Mouse (Mus musculus) megakaryocyte, embryonic 14.5 days (primary cell): ENCODE results near the gene Myf6. TPM values are rescaled to one million over a fixed set of nuclear protein-coding genes. Genes with fewer than 3 reads are reported as not detected.
A peak's percentile ranks its signal among the peaks of the same experiment; 100 is the strongest.

Experiments used
- H3K27me3 ChIP-seq: replicated peaks from 2 replicates; pipeline ENCODE3; 2012; ENCODE audit warnings: inconsistent platforms
- H3K36me3 ChIP-seq: replicated peaks from 2 replicates; pipeline ENCODE3; 2012; ENCODE audit warnings: low read length, inconsistent platforms, mixed read lengths
- H3K4me1 ChIP-seq: 2 replicates; pipeline ENCODE4 v1.6.1; 2012; ENCODE audit warnings: inconsistent platforms
- H3K4me3 ChIP-seq: replicated peaks from 2 replicates; pipeline ENCODE3; 2012; ENCODE audit warnings: moderate library complexity, mild to moderate bottlenecking, inconsistent platforms
- H3K9me3 ChIP-seq: 2 replicates; pipeline ENCODE4 v1.6.1; 2012; ENCODE audit warnings: inconsistent platforms
- FLI1 ChIP-seq: IDR thresholded peaks from 2 replicates; pipeline ENCODE4 v1.6.1; 2012; ENCODE audit warnings: low read length, inconsistent platforms, mixed read lengths
- GATA1 ChIP-seq: IDR thresholded peaks from 3 replicates; pipeline ENCODE4 v1.6.1; 2012; ENCODE audit warnings: mixed read lengths, low read length, inconsistent platforms, borderline replicate concordance
- polyA plus RNA-seq: library from polyadenylated mRNA; stranded (reverse); fragments of >175 nt; gene quantifications from 2 replicates; pipeline ENCODE4 v1.2.3, GENCODE M21; 2012; ENCODE audit warnings: low replicate concordance; ENCODE audit not compliant: insufficient read depth

Gene Myf6
- polyA plus RNA-seq, result not detected in 2 replicates

DNA sequence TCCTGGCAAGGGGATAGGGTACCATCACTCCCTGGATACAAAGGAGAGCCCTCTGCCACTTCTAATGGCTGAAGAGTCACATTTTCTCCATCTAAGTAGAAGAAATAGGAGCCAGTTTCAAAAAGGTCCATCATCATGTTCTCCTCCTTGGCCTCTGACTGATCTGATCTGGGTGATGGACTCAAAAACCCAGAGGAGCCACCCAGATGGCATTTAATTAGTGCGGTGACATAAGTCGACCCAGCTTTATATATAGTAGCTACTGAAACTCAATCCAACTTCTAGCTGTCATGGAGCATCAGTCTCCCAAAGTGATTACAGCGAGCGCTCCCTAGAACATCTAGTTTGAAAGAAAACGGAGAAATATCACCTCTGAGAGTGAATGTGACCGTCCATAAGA is at the start of gene Myf6:
Myf6 (minus strand) TSS at position 170 of the 400 bp plus-strand sequence.
- H3K4me3 ChIP-seq, result no peak within 1 kb of the TSS
- H3K9me3 ChIP-seq, result peaks cover 12% of the 10 kb centered on the region
- no peaks in the 10 kb centered on the region for H3K4me1 ChIP-seq
- H3K27me3 ChIP-seq, result no peaks in the 10 kb centered on the region
- H3K36me3 ChIP-seq, result no peaks in the 10 kb centered on the region
- TF ChIP-seq GATA1 (no peak), FLI1 (no peak)

GRCm38 (mm10) chr10:107543026-107543425 is 48.5 kb upstream of the Myf6 start:
- no peaks in the 10 kb centered on the region for H3K36me3 ChIP-seq
- H3K9me3 ChIP-seq, result peaks cover 8% of the 10 kb centered on the region; the same call in 1 of the 2 replicates
- no peaks in the 10 kb centered on the region for H3K4me1 ChIP-seq
- no peak overlapping the region for H3K4me3 ChIP-seq
- no peaks in the 10 kb centered on the region for H3K27me3 ChIP-seq
- no peak for TF ChIP-seq FLI1
- TF ChIP-seq GATA1, result no peak

DNA sequence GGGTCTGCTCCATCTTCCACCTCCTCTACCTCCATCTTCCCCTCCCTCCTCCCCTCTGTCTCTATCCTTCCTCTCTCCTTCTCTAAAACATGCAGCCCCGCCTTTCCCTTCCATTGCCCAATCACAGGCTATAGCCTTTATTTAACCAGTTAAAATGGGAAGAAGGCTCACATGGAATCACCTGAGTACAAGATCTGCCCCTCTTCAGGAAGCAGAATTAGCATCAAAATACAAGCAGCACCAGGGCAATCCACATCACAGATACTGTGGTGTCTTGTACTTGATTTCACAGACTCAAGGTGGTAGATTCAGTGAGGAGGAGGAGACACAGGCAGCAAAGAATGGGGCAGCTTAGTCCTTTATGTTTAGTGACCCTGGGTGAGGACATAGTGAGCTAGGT is 34.2 kb upstream of the Myf6 start:
- Histone ChIP-seq H3K27me3 (no peaks in the 10 kb centered on the region), H3K36me3 (no peaks in the 10 kb centered on the region), H3K4me1 (no peaks in the 10 kb centered on the region), H3K9me3 (peaks cover 28% of the 10 kb centered on the region), H3K4me3 (peak overlapping the region; percentile 57)
- TF ChIP-seq FLI1 (no peak), GATA1 (no peak)

- Histone ChIP-seq H3K4me1 (no peaks in the 10 kb centered on the region), H3K4me3 (no peak overlapping the region)
- TF ChIP-seq GATA1 (no peak), FLI1 (no peak)
Observed at GRCm38 (mm10) chr10:107519216-107519615, 24.7 kb upstream of the Myf6 start.

DNA sequence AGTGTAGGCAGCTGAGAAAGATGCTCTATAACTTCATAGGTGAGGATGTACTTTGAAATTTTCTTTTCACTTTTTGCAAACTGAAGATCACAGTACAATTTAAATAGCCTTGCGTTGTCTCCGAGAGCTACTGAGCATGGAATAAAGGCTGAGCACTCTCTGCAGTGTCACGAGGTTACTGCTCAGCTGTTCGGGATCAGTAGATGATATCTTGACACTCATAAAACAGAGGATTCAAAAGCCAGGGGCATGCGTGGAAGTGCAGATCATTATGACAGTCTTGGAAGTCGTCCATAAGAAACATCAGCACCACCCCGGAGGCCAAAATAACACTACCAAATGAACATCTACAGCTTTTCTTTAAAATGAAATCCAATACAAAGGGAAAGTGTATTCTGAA is 22.1 kb upstream of the Myf6 start:
- TF ChIP-seq FLI1, result no peak
- no peak for TF ChIP-seq GATA1
- Histone ChIP-seq H3K4me1 (no peaks in the 10 kb centered on the region), H3K4me3 (no peak overlapping the region), H3K9me3 (peaks cover 6% of the 10 kb centered on the region; the same call in 1 of the 2 replicates), H3K36me3 (no peaks in the 10 kb centered on the region), H3K27me3 (no peaks in the 10 kb centered on the region)

More at GRCm38 (mm10) chr10:107519216-107519615, 24.7 kb upstream of the Myf6 start:
- Histone ChIP-seq H3K36me3 (no peaks in the 10 kb centered on the region), H3K27me3 (no peaks in the 10 kb centered on the region), H3K9me3 (peaks cover 12% of the 10 kb centered on the region; the same call in 1 of the 2 replicates)

GRCm38 (mm10) chr10:107514735-107515134 is 20.2 kb upstream of the Myf6 start:
- no peaks in the 10 kb centered on the region for H3K4me1 ChIP-seq
- TF ChIP-seq GATA1, result no peak
- H3K9me3 ChIP-seq, result peaks cover 5% of the 10 kb centered on the region; the same call in 1 of the 2 replicates
- no peak overlapping the region for H3K4me3 ChIP-seq
- H3K36me3 ChIP-seq, result no peaks in the 10 kb centered on the region
- H3K27me3 ChIP-seq, result no peaks in the 10 kb centered on the region

- Histone ChIP-seq H3K9me3 (peaks cover 7% of the 10 kb centered on the region; the same call in 1 of the 2 replicates), H3K4me1 (no peaks in the 10 kb centered on the region), H3K4me3 (no peak overlapping the region), H3K27me3 (no peaks in the 10 kb centered on the region), H3K36me3 (no peaks in the 10 kb centered on the region)
- TF ChIP-seq GATA1, result no peak
- TF ChIP-seq FLI1, result no peak
Observed at GRCm38 (mm10) chr10:107506397-107506796, 11.9 kb upstream of the Myf6 start.

DNA sequence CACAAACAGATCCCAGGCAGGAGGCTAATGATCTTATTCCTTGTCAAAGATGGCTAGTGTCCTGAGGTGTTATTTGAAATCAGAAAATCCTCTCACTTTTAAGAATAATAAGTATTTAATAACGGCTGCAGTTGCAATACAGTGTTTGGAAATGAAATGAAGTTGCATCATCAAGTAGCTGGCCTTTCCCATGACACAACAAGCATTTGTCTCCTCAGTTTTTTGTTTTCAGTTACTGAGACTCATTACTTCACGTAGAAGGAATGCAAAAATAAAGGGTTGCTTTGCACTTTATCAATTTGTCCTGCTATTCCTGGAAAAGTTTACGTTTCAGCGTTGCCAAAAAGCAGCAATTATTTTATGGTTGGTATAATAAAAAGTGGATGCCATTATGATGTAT is 8.9 kb upstream of the Myf6 start:
- Histone ChIP-seq H3K9me3 (peaks cover 7% of the 10 kb centered on the region; the same call in 1 of the 2 replicates), H3K27me3 (no peaks in the 10 kb centered on the region), H3K4me1 (no peaks in the 10 kb centered on the region), H3K36me3 (no peaks in the 10 kb centered on the region), H3K4me3 (no peak overlapping the region)
- no peak for TF ChIP-seq GATA1
- no peak for TF ChIP-seq FLI1

DNA sequence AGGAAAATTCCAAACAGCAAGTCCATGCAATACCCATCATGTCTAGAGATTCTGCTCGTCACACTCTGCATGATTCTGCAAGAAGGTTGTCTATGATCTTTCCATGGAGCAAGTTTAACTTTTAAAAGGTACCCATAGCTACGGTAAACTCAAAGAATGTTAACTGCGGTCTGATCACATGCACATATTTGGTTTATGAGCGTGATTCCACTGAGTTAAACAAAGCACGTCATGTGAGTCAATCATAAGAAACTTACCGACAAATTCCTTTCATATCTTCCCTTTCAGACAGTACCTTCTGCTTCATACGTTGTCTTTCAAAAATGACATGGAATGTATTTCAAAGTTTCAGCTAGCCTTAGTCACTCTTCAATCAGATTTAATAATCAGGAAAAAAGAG is 7.7 kb upstream of the Myf6 start:
- TF ChIP-seq GATA1, result no peak
- no peak for TF ChIP-seq FLI1
- Histone ChIP-seq H3K27me3 (no peaks in the 10 kb centered on the region), H3K9me3 (peaks cover 7% of the 10 kb centered on the region; the same call in 1 of the 2 replicates), H3K4me3 (no peak overlapping the region), H3K4me1 (no peaks in the 10 kb centered on the region), H3K36me3 (no peaks in the 10 kb centered on the region)

GRCm38 (mm10) chr10:107499656-107500055 is 5.1 kb upstream of the Myf6 start:
- peaks cover 7% of the 10 kb centered on the region; the same call in 1 of the 2 replicates for H3K9me3 ChIP-seq
- H3K4me1 ChIP-seq, result no peaks in the 10 kb centered on the region
- no peak overlapping the region for H3K4me3 ChIP-seq
- H3K27me3 ChIP-seq, result no peaks in the 10 kb centered on the region
- TF ChIP-seq FLI1 (no peak), GATA1 (no peak)
- no peaks in the 10 kb centered on the region for H3K36me3 ChIP-seq

DNA sequence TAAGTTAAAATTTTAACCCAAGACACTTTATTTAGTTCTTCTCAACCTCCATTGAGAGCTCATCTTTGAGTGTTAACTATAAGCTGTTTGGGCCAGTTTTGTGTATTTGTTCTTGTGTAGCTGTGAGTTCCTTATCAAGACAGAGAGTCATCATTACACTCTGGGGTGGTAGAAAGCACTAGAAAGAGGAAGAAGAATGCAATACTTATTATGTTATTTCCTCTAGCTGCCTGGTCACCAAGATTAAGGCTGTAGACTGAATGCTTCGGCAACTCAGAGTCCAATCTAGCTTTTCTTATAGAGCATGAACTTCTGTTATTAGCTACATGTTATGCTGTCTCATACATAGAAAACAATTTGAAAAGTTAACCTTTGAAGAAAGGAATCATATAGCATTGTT is 1.9 kb upstream of the Myf6 start:
- no peaks in the 10 kb centered on the region for H3K4me1 ChIP-seq
- H3K27me3 ChIP-seq, result no peaks in the 10 kb centered on the region
- TF ChIP-seq FLI1 (no peak), GATA1 (no peak)
- peaks cover 11% of the 10 kb centered on the region for H3K9me3 ChIP-seq
- H3K36me3 ChIP-seq, result no peaks in the 10 kb centered on the region
- H3K4me3 ChIP-seq, result no peak overlapping the region
